Mouse (Mus musculus): ENCODE measurements around the gene Ptpn12.
A peak's percentile ranks its signal among the peaks of the same experiment; 100 is the strongest.

Gene Ptpn12

DNA sequence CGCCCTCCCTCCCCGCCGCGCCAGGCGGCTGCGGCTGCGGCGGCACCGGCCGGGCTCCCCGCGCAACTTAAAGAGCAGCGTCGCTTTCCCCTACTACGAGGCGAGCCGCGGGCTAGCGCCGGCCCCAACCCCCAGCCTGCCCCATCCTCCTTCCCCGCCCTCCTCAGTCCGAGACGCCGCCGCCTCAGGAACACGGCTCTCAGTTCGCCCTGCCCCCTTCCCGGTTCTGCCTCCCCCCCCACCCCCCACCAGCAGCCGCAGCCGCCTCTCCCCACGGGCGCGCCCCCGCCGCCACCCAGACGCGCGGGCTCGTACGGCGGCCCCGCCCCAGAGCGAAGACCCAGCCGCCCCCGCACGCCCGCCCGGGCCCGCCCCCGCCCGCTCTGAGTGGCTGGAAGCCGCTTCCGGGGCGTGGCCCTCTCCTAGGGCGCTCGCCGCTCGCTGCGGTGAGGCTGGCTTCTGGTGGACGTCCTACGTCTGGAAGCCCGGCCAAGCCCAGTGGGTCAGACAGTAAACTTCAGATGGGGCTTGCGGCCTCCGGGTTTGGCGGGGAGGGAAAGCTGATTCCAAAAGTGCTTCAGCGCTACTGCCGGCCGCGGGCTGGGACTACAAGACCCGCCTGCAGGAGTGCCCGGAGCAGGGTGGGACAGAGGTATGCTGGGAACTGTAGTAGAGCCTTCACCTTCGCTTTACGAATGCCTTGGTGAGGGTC lies at the start of gene Ptpn12:
TSS of gene Ptpn12 (minus strand) at position 92 of the 712 bp plus-strand sequence.
- DNase-seq = peak; percentile 97

DNA sequence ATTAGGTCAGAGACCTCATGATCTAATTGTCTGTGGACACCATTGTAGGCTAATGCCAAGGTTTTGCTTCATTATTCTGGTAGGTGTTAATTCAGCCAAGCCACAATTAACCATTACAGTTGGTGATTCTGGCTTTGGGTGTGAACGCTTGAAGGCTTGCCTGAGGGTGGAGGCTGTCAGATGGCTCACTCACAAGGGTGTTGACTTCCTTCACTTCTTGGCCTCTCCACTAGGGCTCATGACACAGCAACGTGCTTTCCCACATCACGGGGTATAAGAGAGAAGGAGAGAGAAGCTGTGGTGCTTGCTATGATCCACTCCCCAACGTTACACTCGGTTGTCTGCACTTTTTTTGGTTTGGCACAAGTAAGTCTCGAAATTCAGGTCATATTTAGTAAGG lies 35.5 kb upstream of the Ptpn12 start:
- no peak for DNase-seq

DNA sequence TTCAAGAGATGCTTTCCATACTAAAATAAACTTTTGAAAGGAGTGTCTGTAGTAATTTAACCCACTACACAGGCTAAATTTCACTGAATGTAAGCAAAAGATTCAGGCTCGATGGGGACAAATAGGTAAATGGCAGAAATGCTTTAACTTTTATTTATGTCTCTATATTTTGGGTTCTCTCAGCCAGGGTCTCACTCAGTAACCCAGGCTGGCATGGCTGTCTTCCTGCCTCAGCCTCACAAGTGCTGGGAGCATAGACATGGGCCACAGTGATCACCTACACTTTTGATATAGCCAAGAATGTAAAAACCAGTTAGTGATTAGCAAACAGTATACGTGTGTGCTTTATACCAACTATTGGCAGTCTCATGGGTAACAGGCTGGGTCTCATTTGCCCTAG lies 1.5 kb upstream of the Ptpn12 start:
- no peak for DNase-seq

DNA sequence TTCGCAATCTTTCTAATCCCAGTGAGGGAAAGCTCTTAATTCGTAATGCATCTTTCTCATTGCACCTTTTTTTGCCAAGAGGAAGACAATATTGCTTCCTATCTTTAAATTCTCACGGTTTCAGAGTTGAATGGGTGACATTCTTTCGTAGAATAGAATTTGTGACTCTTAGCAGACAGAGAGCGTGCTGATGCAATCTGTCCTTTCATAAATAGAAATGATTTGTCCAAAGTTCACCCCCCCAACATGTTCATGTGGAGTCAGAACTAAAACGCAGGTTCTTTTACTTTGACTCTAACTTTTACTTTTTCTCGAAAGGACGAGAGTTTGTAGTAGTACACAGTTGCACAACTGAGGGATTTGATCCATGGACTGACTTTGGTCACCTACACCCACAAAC lies 884 bp upstream of the Ptpn12 start:
- no peak for DNase-seq

DNA sequence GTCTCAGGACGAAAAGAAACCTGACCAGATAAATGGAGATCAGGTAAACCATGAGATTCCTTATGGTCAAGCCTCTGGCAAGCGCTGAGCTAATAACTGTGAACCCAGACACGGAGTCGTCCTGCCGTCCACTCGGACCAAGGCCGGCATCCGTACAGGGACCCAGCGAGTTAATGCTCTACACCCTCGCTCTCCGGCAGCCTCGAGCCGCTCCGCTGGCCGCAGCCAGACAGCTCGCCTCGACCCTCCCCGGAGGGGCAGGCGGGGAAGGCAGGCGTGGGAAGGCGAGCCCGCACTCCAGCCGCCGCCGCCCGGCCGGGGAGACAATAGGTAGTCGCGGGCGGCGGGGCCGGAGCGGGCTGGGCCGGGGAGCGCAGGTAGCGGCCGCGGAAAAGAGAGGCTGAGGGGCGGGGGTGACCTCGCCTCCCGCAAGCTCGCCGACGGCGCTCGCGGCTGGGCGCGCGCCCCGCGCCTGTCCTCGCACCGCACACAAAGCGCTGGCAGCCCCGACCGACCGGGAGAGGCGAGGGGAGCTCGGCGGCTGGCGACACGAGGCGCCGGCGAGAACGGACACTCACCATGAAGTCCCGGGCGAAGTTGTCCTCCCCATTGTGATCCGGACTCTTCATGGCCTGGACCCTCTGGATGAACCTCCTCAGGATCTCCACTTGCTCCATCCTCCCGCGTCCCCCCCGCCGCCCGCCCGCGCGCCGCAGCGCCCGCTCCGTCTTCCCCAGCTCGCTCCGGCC lies 466 bp downstream of the Ptpn12 start:
- DNase-seq = peak; percentile 66

DNA sequence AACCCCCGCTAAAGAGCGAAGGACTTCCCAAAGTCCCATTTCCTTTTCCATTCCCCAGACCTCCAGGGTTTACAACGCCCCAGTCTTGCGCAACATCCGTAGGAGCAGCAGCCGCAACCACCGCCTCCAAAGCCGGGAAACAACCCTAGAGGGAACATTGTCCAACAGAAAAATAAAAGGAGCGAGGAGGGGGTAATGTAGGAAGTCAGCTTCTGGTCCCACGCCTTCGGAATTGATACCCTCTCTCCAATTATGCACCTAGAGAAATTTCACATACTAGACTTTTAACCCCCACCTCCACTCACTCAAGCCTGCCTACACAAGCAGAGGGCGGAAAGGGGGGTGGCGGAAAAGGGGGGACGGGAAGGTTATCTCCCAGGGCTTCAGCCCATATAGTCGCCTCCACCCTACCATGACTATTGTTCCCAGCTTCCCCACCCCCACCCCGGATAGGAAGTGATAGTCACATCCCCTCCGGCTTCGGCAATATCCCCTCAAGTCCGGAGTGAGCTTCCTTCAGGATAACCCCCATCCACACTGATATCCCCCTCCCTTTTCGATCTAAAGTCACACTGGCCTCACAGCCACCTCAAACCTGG lies 1.1 kb downstream of the Ptpn12 start:
- peak; percentile 49 for DNase-seq

DNA sequence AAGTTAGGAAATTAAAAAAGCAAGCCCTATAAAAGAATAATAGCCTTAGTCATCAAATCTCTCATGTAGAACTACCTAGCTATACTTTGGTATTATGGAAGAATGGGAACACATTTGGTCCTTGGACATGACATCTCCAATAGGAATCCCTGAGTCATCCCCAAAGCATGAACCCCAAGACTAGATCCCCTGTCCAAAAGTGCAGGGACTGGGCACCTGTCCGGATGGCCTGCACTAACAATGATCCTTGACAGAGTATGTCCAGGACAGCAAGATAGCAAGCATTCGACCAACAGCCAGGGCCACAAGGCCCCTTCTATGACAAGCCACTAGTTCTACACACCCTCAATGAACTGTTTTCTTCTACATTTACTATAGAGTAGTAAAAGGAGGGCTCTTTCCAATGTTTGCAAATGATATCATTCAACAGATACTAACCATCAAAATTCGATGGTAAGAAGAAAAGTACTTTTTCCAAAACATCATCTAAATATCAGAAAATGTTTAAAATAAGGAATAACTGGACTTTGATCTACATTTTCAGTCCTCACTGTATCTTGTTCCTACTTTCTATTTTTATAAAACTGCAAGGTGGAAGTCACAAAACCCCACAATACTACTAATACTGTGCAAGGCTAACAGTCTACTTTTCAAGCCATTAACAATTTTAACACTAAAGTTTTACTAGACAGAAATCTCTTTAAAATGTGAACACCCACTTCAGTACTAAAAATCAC lies 2.0 kb downstream of the Ptpn12 start:
- no peak for DNase-seq

DNA sequence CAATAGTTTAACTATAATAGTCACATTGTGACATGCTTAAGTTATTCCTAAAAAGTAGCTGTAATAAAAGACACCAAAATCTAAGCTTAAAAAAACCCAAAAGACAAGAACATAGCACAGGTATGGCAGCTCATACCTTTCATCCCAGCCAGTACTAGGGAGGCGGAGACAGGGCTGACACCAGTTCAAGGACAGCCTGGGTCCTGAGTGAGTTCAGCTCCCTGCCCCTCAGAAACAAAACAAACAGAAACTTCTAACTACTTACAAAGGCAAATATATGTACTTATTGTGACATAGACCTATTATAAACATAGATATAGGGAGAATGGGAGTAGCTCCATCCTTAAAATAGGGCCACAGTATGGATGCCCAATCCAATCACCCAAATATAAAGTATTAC lies 3.2 kb downstream of the Ptpn12 start:
- DNase-seq = no peak

GRCm38 (mm10) chr5:21050770-21051122 lies 5.0 kb downstream of the Ptpn12 start:
- DNase-seq = no peak

DNA sequence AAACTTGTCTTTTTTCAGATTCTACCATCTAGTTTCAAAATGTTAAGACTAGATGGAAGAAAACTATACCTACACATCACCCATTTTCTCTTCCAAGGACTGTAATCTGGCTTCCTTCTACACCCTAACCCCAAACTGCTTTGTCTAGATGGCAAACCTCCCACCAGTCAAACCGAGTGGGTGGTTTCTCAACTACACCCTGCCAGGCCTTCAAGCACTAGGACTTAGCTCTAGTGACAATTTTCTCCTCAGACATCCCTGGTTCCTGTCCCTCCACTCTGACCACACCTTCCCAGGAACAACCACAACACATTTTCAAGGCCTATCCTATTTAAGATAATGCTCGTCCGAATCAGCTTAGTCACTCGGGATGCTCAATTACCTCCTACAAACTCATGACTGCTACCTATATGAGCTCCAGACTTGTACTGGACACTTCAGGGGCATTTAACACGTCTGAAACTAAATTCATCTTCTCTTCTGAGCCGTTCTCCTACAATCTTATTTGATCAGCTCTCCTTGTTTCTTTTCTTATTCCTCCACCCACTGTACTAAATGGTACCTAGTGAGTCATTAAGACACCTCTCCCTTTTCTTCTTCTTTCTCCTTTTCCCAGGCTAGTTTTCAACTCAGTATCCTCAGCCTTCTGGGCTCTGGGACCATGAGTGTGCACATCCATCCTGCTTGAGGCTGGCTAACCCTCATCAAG lies 5.5 kb downstream of the Ptpn12 start:
- DNase-seq = no peak

DNA sequence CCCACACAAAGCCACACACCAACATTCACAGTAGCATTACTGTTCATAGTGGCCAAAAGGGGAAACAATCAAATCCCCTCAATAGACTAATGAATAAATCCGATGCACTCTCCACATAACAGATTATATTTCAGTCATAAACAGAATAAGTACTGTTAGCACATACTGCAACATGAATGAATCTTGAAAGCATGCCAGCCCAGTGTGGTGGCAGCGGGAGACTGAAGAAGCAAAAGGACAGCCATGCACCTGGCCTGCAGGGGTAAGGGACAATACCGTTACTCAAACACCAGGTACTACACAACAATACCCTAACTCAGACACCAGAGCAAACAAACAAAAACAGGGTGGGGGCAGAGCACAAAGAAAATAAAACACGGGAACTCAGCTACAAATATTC lies 6.7 kb downstream of the Ptpn12 start:
- DNase-seq = peak; percentile 25

- no peak for DNase-seq
Measured at GRCm38 (mm10) chr5:21047114-21047513, 8.6 kb downstream of the Ptpn12 start.

- no peak for DNase-seq
Measured at GRCm38 (mm10) chr5:21046150-21047048, 9.3 kb downstream of the Ptpn12 start.

DNA sequence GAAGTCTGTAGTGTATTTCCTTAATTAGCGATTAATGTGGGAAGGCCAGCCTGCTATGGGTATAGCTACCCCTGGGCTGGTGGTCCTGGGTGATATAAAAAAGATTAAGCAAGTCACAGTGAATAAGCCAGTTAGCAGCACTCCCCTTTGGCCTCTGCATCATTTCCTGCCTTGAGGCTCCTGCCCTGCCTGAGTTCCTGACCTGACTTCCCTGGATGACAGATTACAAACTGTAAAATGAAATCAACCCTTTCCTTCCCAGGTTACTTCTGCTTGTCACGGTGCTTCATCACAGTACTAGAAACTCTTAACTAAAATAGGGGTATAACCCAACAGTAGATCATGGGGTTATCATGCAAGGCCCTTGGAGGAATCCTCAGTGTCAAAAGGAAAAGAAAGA lies 10.2 kb downstream of the Ptpn12 start:
- no peak for DNase-seq

DNA sequence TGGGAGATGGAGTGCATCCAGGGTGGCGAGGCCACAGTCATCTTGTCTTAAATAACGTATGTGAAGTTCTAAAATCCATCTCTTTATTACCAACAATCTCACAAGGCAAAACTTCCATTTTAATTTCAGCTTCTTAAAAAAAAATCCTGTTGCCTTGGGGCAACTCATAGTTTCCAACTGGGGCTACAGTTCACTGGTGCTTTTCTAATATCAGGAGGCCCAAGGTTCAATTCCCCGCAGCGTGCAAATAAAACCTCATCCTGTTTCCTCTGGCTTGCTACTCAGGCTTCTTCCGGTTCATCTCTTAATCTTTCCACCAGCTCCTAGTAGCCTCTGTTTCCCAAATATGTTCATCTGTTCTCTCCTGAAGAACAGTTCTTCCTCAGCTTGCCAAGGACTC lies 17.6 kb downstream of the Ptpn12 start:
- DNase-seq = no peak

GRCm38 (mm10) chr5:21035689-21036480 lies 19.8 kb downstream of the Ptpn12 start:
- no peak for DNase-seq

- DNase-seq = no peak
Measured at GRCm38 (mm10) chr5:21034388-21034966, 21.2 kb downstream of the Ptpn12 start.

DNA sequence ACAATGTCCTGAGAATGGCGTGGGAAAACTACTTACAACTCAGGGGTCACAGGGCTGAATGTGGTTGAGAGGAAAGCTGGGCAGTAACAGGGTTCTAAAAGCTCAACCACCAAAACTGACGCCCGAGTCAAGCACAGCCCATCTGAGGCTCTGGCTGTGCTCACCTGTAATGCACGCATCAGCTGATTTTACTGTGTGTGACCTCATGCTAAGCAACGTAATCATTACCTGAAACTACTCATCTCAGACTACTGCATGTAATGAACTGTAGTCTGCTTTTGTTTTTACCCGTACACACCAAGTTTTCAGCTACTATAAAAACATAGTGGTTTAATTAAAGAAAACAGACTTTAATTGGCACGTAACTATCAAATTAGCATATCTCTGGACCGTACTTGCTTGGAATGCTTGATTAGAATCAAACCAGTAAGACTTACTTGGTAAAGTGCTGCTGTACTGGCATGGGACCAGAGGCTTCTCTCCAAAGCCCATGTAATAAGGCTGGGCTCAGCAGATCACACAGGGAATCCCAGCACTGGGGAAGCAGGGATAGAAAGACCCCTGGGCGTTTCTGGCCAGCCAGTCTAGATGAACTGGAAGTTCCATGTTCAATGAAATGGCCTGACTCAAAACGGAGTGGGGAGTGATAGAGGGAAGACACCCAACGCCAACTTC lies 22.2 kb downstream of the Ptpn12 start:
- no peak for DNase-seq

GRCm38 (mm10) chr5:21032626-21033025 lies 23.1 kb downstream of the Ptpn12 start:
- DNase-seq = no peak

DNA sequence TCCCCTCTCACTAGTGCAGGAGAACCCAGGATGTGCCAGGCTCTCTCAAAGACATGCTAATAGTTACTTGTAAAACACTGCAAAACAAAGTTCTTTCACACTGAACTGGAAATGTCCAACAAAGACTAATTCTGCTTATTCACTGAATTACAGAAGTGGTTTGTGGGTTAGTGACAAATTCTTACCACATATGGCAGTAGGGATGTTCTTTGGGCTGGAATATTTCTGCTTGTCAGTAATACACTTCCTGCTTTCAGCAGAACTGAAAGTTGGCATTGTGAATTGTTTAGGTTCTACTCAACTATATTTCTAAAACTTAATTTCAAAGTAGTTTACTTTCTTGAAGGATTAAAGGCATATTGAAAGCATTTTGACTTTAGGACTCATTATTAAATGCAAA lies 25.5 kb downstream of the Ptpn12 start:
- no peak for DNase-seq
